Mouse (Mus musculus): ENCODE data around the gene Sis. TPM values are rescaled to one million over a fixed set of nuclear protein-coding genes. Genes with fewer than 3 reads are reported as not detected.

Sis gene
- not detected for total RNA-seq (2021)
- long read RNA-seq, experiment 1 = 0 reads
- long read RNA-seq, experiment 2 = 0 reads

DNA sequence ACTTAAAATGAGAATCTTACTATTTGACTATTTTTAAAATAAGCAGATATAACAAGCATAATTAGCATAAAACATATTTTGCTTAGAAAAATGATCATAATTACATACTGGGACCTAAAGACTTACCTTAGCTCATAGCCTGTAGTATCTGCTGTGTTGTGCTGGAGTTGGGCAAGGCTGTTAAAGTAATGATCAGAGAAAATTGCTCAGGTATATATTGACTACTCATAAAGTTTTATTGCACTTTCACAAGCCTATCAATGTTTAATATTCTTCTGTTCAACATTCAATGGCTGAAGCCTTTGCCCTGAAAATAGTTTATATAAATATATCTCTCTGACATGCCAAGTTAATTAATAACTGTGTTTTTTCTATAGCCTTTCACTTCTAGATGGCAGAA lies at the start of gene Sis:
TSS of gene Sis (minus strand) at position 189 of the 400 bp plus-strand sequence.
- DNase-seq = no peak
- intact Hi-C loops (cut with DNase I) = no loop called here

DNA sequence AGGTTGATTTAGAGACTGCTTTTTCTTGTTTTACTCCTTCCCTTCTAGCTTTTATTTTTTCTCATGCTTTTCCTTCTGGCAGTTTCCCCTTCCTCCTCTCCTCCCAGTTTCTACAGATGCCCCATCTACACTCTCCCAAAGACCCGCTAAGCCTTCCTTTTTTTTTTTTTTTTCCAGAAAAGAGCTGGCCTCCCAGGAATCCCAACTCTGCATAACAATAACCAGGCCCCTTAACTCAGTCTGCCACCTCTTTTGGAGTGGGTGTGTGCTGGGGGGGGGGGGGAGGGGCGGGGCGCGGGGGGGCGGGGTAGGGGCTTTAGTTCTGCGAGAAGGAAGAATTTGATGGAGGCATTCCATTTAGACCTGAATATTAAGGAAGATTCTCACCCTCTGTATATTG lies 38.4 kb upstream of the Sis start:
- intact Hi-C loops (cut with DNase I) = no loop called here
- DNase-seq = no peak

DNA sequence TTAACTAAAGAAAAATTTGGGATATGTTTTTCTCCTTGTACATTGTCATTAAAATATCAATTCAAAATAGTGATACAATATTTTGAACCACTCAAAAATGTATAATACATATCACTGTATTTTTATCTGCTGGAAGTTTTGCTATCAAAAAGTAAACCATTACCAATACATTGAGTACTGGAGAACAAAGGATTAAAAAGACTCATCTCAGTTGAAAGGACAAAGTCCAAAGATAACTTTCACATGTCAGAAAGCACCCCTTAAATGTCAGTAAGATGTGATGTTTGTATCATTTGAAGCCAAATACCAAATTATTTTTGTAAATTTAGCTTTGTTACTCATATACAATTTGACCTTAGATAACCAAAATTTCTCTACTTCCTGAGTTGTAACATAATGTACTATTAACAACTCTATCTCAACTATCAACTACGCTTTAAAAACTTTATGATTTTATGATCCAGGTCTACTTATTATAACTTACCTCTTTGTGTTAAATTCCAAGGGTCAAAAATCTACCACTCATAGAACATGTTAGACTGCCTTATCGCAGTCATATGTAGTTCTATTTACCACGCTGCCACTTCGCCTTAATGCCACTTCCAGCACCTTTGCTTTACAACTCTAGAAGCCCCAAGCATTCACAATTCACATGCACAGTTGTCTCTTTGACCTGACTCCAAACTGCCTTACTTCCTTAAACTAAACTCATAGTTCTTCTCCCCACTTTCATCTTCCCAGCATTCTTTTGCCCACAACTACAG lies 35.5 kb upstream of the Sis start:
- intact Hi-C loops (cut with DNase I) = no loop called here
- DNase-seq = no peak

DNA sequence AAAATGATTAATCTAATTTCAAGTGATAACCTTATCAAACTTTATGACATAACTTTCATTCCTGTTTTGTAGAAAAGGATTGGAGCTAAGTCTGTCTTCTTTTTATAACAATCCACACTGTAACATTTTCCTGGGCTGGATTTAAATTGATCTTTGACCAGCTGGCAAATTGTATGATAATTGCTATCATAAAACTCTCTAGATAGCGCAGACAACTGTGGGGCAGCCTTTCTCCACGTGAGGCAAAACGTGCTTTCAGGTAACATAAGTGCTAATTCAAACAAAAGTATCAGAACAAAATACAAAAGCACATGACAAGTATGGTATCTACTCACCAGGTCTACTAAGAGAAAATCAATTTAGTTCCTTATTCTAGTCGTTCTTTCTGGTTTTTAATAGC lies 29.9 kb upstream of the Sis start:
- no peak for DNase-seq
- intact Hi-C loops (cut with DNase I) = no loop called here

GRCm38 (mm10) chr3:72990992-72991391 lies 23.3 kb upstream of the Sis start:
- DNase-seq = no peak
- intact Hi-C loops (cut with DNase I) = no loop called here

GRCm38 (mm10) chr3:72976602-72977001 lies 8.9 kb upstream of the Sis start:
- intact Hi-C loops (cut with DNase I) = no loop called here
- no peak for DNase-seq

GRCm38 (mm10) chr3:72918919-72919526 lies 48.6 kb downstream of the Sis start:
- intact Hi-C loops (cut with DNase I) = no loop called here
- no peak for DNase-seq

GRCm38 (mm10) chr3:72882501-72882900 lies 85.2 kb downstream of the Sis start:
- intact Hi-C loops (cut with DNase I) = no loop called here
- DNase-seq = no peak

GRCm38 (mm10) chr3:72868141-72868540 lies 99.5 kb downstream of the Sis start:
- intact Hi-C loops (cut with DNase I) = no loop called here
- no peak for DNase-seq

- no peak for DNase-seq
- intact Hi-C loops (cut with DNase I) = no loop called here
Observed at GRCm38 (mm10) chr3:72858738-72859137, 108.9 kb downstream of the Sis start.

DNA sequence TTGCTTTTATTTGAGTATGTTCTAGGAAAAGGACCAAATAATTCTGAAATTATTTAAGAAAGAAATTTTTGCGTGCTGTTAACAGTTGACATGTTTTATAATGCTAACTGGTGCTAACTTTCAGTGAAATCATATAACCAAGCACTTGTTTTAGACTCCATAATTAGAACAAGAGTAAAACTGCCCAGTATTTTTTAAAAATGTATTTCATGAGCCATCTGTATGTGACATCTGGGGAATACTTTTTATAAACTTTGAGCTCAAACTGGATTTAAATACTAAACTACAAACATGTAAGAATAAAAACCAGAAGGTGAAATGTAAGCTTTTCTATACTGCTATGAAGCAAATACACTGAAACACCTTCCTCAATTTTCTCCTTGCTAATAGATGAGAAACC lies 112.3 kb downstream of the Sis start:
- intact Hi-C loops (cut with DNase I) = no loop called here
- DNase-seq = no peak

DNA sequence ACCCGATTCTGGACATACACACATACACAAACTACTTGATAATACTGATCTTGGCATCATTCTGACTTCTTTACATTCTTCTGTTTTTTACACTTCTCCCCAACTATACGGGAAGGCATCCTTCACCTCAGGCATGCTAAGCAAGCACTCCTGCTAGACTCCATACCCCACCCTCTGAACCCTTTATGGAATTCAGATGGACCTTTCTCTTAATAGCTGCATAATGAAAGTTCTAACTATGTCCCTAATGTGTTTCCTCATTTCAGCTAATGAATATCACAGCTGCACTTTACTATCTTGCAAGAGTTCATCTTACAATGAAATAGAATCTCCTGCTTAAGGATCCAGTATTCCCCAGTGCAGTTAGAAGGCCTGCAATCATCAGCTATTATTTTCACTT lies 127.0 kb downstream of the Sis start:
- intact Hi-C loops (cut with DNase I) = no loop called here
- DNase-seq = no peak

Other genes starting within 250 kb of the Sis start
- under 1 TPM; 0.08 to 0.10 TPM for gene Slitrk3, start 89.9 kb upstream of the Sis start, total RNA-seq (2021)

All from gastrocnemius, postnatal 36 days (tissue).